Mouse (Mus musculus): ENCODE data around the gene Olfr1412. TPM values are rescaled to one million over a fixed set of nuclear protein-coding genes. Genes with fewer than 3 reads are reported as not detected.

The Olfr1412 gene
- polyA plus RNA-seq, 1 experiment from 2014 or later, result not detected

DNA sequence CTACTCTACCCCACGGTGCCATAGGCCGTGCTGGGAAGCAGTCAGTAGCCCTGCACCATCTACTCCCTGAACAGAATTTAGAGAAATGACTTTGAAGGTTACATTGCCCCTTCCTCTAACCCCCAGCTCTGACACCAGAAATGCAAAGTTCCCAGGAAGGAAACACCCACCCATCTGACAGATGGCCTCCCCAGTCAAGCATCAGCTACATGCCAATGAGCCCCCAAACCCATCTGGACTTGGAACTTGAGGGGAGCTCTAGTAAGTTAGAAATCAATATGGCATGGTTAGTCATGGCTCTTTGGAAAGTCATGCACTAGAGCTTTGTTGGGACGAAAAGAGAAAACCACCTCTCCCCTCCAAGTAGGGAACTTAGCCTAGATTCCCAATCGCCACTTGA, 53.2 kb downstream of the Olfr1412 start:
- H3K4me2 ChIP-seq, result no peak overlapping the region
- H3K4me3 ChIP-seq, result no peak overlapping the region
- peaks cover 36% of the 10 kb centered on the region for H3K4me1 ChIP-seq (replicated peaks)
- peaks cover 22% of the 10 kb centered on the region; the same call in 1 of the 2 replicates for H3K36me3 ChIP-seq
- no peak for ATAC-seq (ENCODE audit: low FRiP score, low read depth)
- no peak overlapping the region for H3K27ac ChIP-seq (replicated peaks)
- H3K9ac ChIP-seq, result no peak overlapping the region
- 96% methylated on average over 4 of the region's 4 CpGs for WGBS
- H3K27me3 ChIP-seq, result no peaks in the 10 kb centered on the region
- no peaks in the 10 kb centered on the region for H3K9me3 ChIP-seq

DNA sequence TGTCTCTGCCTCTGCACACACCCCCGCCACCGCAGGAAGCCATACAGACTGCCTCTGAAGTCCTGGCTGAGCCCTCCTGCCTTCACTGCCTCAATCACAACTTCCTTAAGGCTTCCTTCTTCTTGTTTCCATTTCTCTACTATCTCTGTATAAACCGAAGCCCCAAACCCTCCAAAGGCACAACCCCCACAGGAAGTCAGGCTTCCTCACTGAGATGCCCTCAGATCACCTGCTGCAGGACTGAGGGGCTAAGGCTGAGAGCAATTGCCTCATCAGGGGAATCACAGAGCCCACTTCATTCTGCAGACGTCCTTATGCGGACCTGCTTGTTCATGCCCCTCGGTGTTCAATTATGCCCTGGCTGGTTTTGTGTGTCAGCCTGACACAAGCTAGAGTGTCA, 54.8 kb downstream of the Olfr1412 start:
- WGBS, result 91% methylated on average over 6 of the region's 6 CpGs
- H3K9me3 ChIP-seq, result no peaks in the 10 kb centered on the region
- H3K27ac ChIP-seq (replicated peaks), result no peak overlapping the region
- H3K4me3 ChIP-seq, result peak overlapping the region; percentile 95
- no peak for ATAC-seq (ENCODE audit: low FRiP score, low read depth)
- peaks cover 31% of the 10 kb centered on the region for H3K4me1 ChIP-seq (replicated peaks)
- H3K27me3 ChIP-seq, result no peaks in the 10 kb centered on the region
- no peak overlapping the region for H3K9ac ChIP-seq
- peak overlapping the region; percentile 88 for H3K4me2 ChIP-seq
- H3K36me3 ChIP-seq, result peaks cover 22% of the 10 kb centered on the region; the same call in 1 of the 2 replicates

Other genes starting within 250 kb of the Olfr1412 start
- gene Ndufa10, start 111.9 kb upstream of the Olfr1412 start, polyA plus RNA-seq (2015; fragmentation: Nextera tagmentation; extraction: Ambion mirVana), result 314 and 315 TPM in 2 replicates
- gene Olfr1416, start 100.7 kb upstream of the Olfr1412 start, polyA plus RNA-seq (2015; fragmentation: Nextera tagmentation; extraction: Ambion mirVana), result not detected in 2 replicates
- not detected in 2 replicates for gene Olfr1415, start 89.7 kb upstream of the Olfr1412 start, polyA plus RNA-seq (2015; fragmentation: Nextera tagmentation; extraction: Ambion mirVana)
- not detected in 2 replicates for gene Olfr1414, start 67.1 kb upstream of the Olfr1412 start, polyA plus RNA-seq (2015; fragmentation: Nextera tagmentation; extraction: Ambion mirVana)
- gene Olfr1413, start 14.5 kb upstream of the Olfr1412 start, polyA plus RNA-seq (2015; fragmentation: Nextera tagmentation; extraction: Ambion mirVana), result not detected in 2 replicates
- not detected in 2 replicates for gene Olfr1411, start 8.6 kb downstream of the Olfr1412 start, polyA plus RNA-seq (2015; fragmentation: Nextera tagmentation; extraction: Ambion mirVana)
- not detected in 2 replicates for gene Olfr1410, start 20.0 kb downstream of the Olfr1412 start, polyA plus RNA-seq (2015; fragmentation: Nextera tagmentation; extraction: Ambion mirVana)
- not detected in 2 replicates for gene Olfr12, start 32.0 kb downstream of the Olfr1412 start, polyA plus RNA-seq (2015; fragmentation: Nextera tagmentation; extraction: Ambion mirVana)
- gene Cops9, start 56.2 kb downstream of the Olfr1412 start, polyA plus RNA-seq (2015; fragmentation: Nextera tagmentation; extraction: Ambion mirVana), result 577 and 633 TPM in 2 replicates
- 0.26 and 0.54 TPM in 2 replicates for gene Otos, start 63.1 kb downstream of the Olfr1412 start, polyA plus RNA-seq (2015; fragmentation: Nextera tagmentation; extraction: Ambion mirVana)
- gene Gpc1, start 245.9 kb downstream of the Olfr1412 start, polyA plus RNA-seq (2015; fragmentation: Nextera tagmentation; extraction: Ambion mirVana), result 64.5 and 71.2 TPM in 2 replicates